Mouse (Mus musculus): ENCODE measurements at regions not wholly inside any gene's neighbourhood (a gene's known extent, or its start where the extent isn't known, plus 50 kb on each side); places are given as distances from the start of the nearest gene placed in this dataset.

GRCm38 (mm10) chr7:136477135-136477534, 417.3 kb upstream of the Mgmt start:
- Histone ChIP-seq H3K4me1 (ENCODE audit: control insufficient read depth, insufficient read depth, low read length) (no peaks in the 10 kb centered on the region), H3K27me3 (replicated peaks; ENCODE audit: control insufficient read depth, insufficient read depth, low read length) (no peaks in the 10 kb centered on the region), H3K36me3 (ENCODE audit: control insufficient read depth, insufficient read depth, low read length) (no peaks in the 10 kb centered on the region), H3K27ac (ENCODE audit: insufficient read depth, low read depth, low read length) (no peak overlapping the region), H3K4me3 (ENCODE audit: insufficient read depth, low read depth, low read length) (no peak overlapping the region)
- WGBS, result 44% methylated on average over 4 of the region's 4 CpGs
- TF ChIP-seq CTCF (conservative IDR thresholded peaks at IDR 0.05; ENCODE audit: insufficient read depth, insufficient read length, low read depth, low read length) (no peak), POLR2A (IDR thresholded peaks at IDR 0.05; ENCODE audit: low read depth, low read length) (no peak)
- DNase-seq, result peak; percentile 70

GRCm38 (mm10) chr7:136480641-136481202, 413.7 kb upstream of the Mgmt start:
- no peak for DNase-seq
- H3K27ac ChIP-seq (ENCODE audit: insufficient read depth, low read depth, low read length), result no peak overlapping the region

GRCm38 (mm10) chr7:136483237-136483636, 411.2 kb upstream of the Mgmt start:
- H3K4me3 ChIP-seq (ENCODE audit: insufficient read depth, low read depth, low read length), result no peak overlapping the region
- no peak overlapping the region for H3K27ac ChIP-seq (ENCODE audit: insufficient read depth, low read depth, low read length)
- no peaks in the 10 kb centered on the region for H3K4me1 ChIP-seq (ENCODE audit: control insufficient read depth, insufficient read depth, low read length)
- TF ChIP-seq CTCF (conservative IDR thresholded peaks at IDR 0.05; ENCODE audit: insufficient read depth, insufficient read length, low read depth, low read length) (no peak), POLR2A (IDR thresholded peaks at IDR 0.05; ENCODE audit: low read depth, low read length) (no peak)
- no peaks in the 10 kb centered on the region for H3K27me3 ChIP-seq (replicated peaks; ENCODE audit: control insufficient read depth, insufficient read depth, low read length)
- no peak for DNase-seq
- H3K36me3 ChIP-seq (ENCODE audit: control insufficient read depth, insufficient read depth, low read length), result no peaks in the 10 kb centered on the region

More at GRCm38 (mm10) chr7:136480641-136481202, 413.7 kb upstream of the Mgmt start:
- Histone ChIP-seq H3K36me3 (ENCODE audit: control insufficient read depth, insufficient read depth, low read length) (no peaks in the 10 kb centered on the region), H3K4me1 (ENCODE audit: control insufficient read depth, insufficient read depth, low read length) (no peaks in the 10 kb centered on the region), H3K4me3 (ENCODE audit: insufficient read depth, low read depth, low read length) (no peak overlapping the region), H3K27me3 (replicated peaks; ENCODE audit: control insufficient read depth, insufficient read depth, low read length) (no peaks in the 10 kb centered on the region)
- no peak for TF ChIP-seq POLR2A (IDR thresholded peaks at IDR 0.05; ENCODE audit: low read depth, low read length)
- TF ChIP-seq CTCF (conservative IDR thresholded peaks at IDR 0.05; ENCODE audit: insufficient read depth, insufficient read length, low read depth, low read length), result no peak
- WGBS, result 53% methylated on average over 13 of the region's 13 CpGs

- TF ChIP-seq POLR2A (IDR thresholded peaks at IDR 0.05; ENCODE audit: low read depth, low read length) (no peak), CTCF (conservative IDR thresholded peaks at IDR 0.05; ENCODE audit: insufficient read depth, insufficient read length, low read depth, low read length) (no peak)
- no peaks in the 10 kb centered on the region for H3K27me3 ChIP-seq (replicated peaks; ENCODE audit: control insufficient read depth, insufficient read depth, low read length)
These were observed 406.9 kb upstream of the Mgmt start for GRCm38 (mm10) chr7:136487556-136487955.

GRCm38 (mm10) chr7:136494862-136495261, 399.6 kb upstream of the Mgmt start:
- DNase-seq, result no peak
- H3K4me3 ChIP-seq (ENCODE audit: insufficient read depth, low read depth, low read length), result no peak overlapping the region
- H3K27ac ChIP-seq (ENCODE audit: insufficient read depth, low read depth, low read length), result no peak overlapping the region
- TF ChIP-seq POLR2A (IDR thresholded peaks at IDR 0.05; ENCODE audit: low read depth, low read length), result no peak
- TF ChIP-seq CTCF (conservative IDR thresholded peaks at IDR 0.05; ENCODE audit: insufficient read depth, insufficient read length, low read depth, low read length), result no peak
- H3K36me3 ChIP-seq (ENCODE audit: control insufficient read depth, insufficient read depth, low read length), result no peaks in the 10 kb centered on the region
- WGBS, result 67% methylated on average over 3 of the region's 3 CpGs
- H3K4me1 ChIP-seq (ENCODE audit: control insufficient read depth, insufficient read depth, low read length), result no peaks in the 10 kb centered on the region; the same call in 1 of the 2 replicates
- no peaks in the 10 kb centered on the region for H3K27me3 ChIP-seq (replicated peaks; ENCODE audit: control insufficient read depth, insufficient read depth, low read length)

More at GRCm38 (mm10) chr7:136487556-136487955, 406.9 kb upstream of the Mgmt start:
- 67% methylated on average over 5 of the region's 5 CpGs for WGBS
- H3K36me3 ChIP-seq (ENCODE audit: control insufficient read depth, insufficient read depth, low read length), result no peaks in the 10 kb centered on the region
- H3K4me1 ChIP-seq (ENCODE audit: control insufficient read depth, insufficient read depth, low read length), result no peaks in the 10 kb centered on the region; the same call in 1 of the 2 replicates
- no peak overlapping the region for H3K4me3 ChIP-seq (ENCODE audit: insufficient read depth, low read depth, low read length)
- no peak for DNase-seq
- no peak overlapping the region for H3K27ac ChIP-seq (ENCODE audit: insufficient read depth, low read depth, low read length)

- no peaks in the 10 kb centered on the region for H3K27me3 ChIP-seq (replicated peaks; ENCODE audit: control insufficient read depth, insufficient read depth, low read length)
- no peaks in the 10 kb centered on the region for H3K4me1 ChIP-seq (ENCODE audit: control insufficient read depth, insufficient read depth, low read length)
- no peak overlapping the region for H3K27ac ChIP-seq (ENCODE audit: insufficient read depth, low read depth, low read length)
- H3K36me3 ChIP-seq (ENCODE audit: control insufficient read depth, insufficient read depth, low read length), result no peaks in the 10 kb centered on the region
- DNase-seq, result no peak
- 51% methylated on average over 19 of the region's 19 CpGs for WGBS
- H3K4me3 ChIP-seq (ENCODE audit: insufficient read depth, low read depth, low read length), result no peak overlapping the region
- TF ChIP-seq POLR2A (IDR thresholded peaks at IDR 0.05; ENCODE audit: low read depth, low read length) (no peak), CTCF (conservative IDR thresholded peaks at IDR 0.05; ENCODE audit: insufficient read depth, insufficient read length, low read depth, low read length) (no peak)
These were observed 397.8 kb upstream of the Mgmt start for GRCm38 (mm10) chr7:136496335-136497242.

GRCm38 (mm10) chr7:136500059-136500458, 394.4 kb upstream of the Mgmt start:
- WGBS, result 95% methylated on average over 4 of the region's 4 CpGs
- no peaks in the 10 kb centered on the region for H3K27me3 ChIP-seq (replicated peaks; ENCODE audit: control insufficient read depth, insufficient read depth, low read length)
- DNase-seq, result no peak
- no peaks in the 10 kb centered on the region for H3K36me3 ChIP-seq (ENCODE audit: control insufficient read depth, insufficient read depth, low read length)
- H3K27ac ChIP-seq (ENCODE audit: insufficient read depth, low read depth, low read length), result no peak overlapping the region
- no peak for TF ChIP-seq CTCF (conservative IDR thresholded peaks at IDR 0.05; ENCODE audit: insufficient read depth, insufficient read length, low read depth, low read length)
- TF ChIP-seq POLR2A (IDR thresholded peaks at IDR 0.05; ENCODE audit: low read depth, low read length), result no peak
- no peak overlapping the region for H3K4me3 ChIP-seq (ENCODE audit: insufficient read depth, low read depth, low read length)
- H3K4me1 ChIP-seq (ENCODE audit: control insufficient read depth, insufficient read depth, low read length), result no peaks in the 10 kb centered on the region
